Mouse (Mus musculus) hindlimb bud, embryonic 11.5 days (tissue): Measurements from ENCODE around the gene Cytl1.

ENCODE experiments used
- DNase-seq: peaks from one replicate; pipeline ENCODE4 v3.0.0-alpha.2; 2012; ENCODE audit warnings: low read depth, low spot score; ENCODE audit errors: extremely low spot score

Cytl1 gene

DNA sequence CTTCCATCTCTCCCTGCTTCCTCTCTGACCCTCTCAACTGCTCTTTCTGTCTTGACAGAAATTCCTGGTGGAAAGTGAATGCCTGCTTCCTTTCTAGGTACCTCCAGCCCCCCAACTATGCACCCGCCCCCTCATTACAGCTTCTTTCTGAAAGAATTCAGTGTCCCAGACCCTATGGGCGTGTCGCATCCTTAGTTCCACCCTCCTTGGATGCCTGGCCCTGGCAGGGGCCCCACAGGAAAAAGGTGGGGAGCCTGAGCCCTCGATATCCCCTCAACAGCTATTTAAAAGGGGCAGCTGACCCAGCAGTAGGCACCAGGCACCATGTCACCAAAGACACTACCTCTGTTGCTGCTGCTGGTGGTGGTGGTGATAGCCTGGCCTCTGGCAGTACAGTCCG lies at the start of gene Cytl1:
TSS of gene Cytl1 (plus strand) at position 296 of the 400 bp plus-strand sequence.
- no peak for DNase-seq

DNA sequence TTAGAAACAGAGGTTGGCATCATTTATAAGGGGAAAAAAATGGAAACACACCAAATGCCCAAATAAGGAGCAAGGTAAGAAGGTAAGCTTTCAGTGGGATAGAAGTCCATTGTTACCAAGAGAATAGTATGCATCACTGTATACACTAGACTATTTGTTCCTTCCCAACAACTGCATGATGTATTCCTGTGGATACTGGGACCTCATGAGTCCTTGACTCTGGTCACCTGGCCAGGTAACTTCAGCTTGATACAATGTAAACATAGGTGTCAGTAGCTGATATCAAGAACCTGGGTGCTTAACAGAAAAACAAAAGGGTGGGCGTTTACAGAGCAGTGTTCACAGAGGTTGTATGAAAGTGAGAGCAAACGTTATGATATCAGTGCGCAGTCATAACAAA lies 42.6 kb upstream of the Cytl1 start:
- DNase-seq, result no peak

- DNase-seq, result no peak
These were observed 39.5 kb upstream of the Cytl1 start for GRCm38 (mm10) chr5:37695773-37696172.

- DNase-seq, result no peak
These were observed 38.0 kb upstream of the Cytl1 start for GRCm38 (mm10) chr5:37697286-37697685.

DNA sequence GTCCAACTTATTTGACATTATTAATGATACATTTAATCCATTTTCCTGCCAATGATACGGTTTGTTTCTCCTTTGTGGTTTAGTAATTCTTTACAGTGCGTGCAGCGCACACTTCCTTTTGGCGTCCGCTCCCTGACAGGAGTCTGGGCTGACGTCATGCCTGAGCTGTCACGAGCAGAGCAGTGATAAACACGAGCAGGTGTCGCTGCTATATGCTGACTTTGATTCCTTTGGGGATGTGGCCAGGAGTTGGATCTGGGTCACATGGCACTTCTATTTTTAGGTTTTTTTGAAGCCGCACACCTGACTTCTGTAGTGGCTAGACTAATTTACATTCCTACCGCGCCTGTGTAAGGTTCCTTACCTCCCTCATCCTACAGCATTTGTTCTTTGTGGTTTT lies 35.6 kb upstream of the Cytl1 start:
- no peak for DNase-seq

- DNase-seq, result no peak
These were observed 30.4 kb upstream of the Cytl1 start for GRCm38 (mm10) chr5:37704962-37705361.

DNA sequence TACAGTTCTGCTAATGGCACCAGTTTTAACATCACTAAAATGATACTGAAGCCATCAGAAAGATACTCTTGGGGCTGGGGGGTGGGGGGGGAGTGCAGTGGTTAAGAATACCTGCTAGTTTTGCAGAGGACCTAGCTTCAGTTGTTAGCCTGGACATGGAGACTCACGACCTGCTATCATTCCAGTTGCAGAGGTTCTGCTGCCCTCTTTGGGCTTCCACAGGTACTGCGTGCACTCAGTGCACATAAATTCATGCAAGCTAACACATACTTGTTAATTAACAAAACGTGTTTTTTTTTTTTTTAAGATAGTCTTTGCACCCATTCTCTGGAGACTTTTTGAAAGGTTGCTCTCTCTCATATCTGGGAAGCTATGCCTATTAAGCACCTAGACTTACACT lies 27.2 kb upstream of the Cytl1 start:
- DNase-seq, result no peak

DNA sequence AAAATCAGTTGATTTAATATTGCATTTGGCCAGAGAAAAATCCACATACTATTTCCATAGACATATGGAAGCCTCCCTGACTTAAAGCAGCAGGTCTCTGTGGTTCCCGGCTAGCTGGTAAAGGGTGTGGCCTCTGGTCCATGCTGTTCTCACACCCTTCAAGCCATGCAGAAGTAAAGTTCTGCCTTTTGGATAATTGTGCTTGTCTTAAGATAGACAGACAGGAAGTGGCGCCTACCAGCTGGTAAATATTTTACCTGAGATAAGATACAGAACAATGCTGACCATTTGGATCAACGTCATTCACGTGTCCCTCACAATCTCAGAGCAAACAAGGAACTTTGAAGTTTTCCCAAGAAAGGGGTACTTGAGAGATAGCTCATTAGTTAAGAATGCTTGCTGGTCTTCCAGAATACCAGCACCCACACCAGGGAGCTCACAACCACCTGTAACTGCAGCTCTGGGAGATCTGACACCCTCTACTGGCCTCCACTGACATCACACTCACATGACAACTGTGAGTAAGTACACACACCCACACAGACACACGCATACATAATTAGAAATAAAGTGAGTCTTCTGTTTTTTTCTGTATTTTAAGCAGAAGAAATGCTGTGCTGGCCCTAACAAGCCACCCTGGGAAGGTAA lies 25.9 kb upstream of the Cytl1 start:
- DNase-seq, result no peak

GRCm38 (mm10) chr5:37716505-37717372 lies 18.6 kb upstream of the Cytl1 start, which contains the start of gene Stk32b:
TSS of gene Stk32b (minus strand) at chr5:37717171.
- no peak for DNase-seq

DNA sequence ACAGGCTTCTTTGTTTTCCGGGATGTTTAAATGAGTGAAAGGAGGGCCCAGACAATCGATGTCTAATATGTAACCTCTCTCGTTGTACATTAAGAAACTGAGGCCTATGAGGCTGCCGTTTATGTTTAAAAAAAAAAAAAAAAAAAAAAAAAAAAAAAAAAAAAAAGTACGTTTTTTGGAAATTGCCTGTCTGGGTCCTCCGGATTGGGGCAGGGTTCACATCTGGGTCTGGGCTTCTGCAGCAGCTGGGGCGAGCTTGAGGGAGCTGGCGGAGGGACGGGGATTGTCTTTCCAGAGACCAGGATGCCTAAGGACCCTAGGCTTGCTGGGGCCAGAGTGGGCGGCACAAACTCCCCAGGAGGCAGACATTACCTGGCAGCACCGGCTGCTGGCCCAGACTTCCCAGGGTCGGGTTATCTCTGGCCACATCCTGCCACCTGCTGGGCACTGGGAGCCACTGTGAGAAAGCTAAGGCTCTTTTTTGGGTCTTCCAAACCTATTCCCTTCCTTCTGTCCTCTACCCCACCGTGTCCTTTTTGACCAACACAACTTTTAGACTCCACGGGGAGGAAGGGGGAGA lies 17.8 kb upstream of the Cytl1 start:
- no peak for DNase-seq

- DNase-seq, result no peak
These were observed 14.6 kb upstream of the Cytl1 start for GRCm38 (mm10) chr5:37720670-37721069.

GRCm38 (mm10) chr5:37725220-37725886 lies 10.0 kb upstream of the Cytl1 start:
- no peak for DNase-seq

DNA sequence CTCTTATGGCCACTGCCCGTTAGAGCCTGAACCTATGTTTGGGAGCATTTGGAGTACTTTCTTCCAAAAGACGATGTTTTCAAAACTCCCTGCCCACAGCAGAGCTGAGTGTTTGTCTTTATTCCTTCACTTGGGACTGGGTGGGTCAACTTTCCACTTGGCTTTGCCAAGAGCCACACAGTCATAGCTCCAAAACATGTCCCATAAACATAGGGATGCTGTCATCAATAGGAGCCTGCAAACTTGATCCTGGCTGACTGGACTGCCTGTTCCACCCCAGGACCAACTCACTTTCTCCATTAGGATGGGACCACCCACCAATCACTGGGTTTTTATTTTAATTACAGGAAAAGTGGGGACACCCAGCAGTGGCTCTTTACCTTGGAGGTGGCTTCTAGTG lies 4.5 kb upstream of the Cytl1 start:
- DNase-seq, result no peak

GRCm38 (mm10) chr5:37736213-37736612 lies 894 bp downstream of the Cytl1 start:
- no peak for DNase-seq

GRCm38 (mm10) chr5:37743889-37744707 lies 8.8 kb downstream of the Cytl1 start:
- DNase-seq, result no peak

- DNase-seq, result peak; percentile 67
These were observed 17.0 kb downstream of the Cytl1 start for GRCm38 (mm10) chr5:37752027-37752967.

DNA sequence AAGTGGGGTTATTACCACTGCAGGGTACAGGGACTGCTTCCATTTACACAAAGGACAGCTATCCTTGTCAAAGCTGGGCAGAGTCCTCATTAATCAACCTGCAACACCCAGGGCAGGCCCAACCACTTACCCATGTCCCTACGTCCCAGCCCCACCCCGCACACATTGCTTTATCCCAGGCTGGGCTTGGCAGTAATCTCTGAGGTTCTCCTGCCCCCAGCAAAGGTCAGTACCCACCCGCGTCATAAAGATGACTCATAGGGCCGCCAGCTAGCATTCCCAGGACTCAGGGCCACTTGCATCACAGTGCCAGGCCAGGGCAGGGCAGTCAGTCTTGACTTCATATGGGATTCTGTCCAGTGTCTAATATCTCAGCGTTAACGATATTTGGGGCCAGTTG lies 18.0 kb downstream of the Cytl1 start:
- no peak for DNase-seq

DNA sequence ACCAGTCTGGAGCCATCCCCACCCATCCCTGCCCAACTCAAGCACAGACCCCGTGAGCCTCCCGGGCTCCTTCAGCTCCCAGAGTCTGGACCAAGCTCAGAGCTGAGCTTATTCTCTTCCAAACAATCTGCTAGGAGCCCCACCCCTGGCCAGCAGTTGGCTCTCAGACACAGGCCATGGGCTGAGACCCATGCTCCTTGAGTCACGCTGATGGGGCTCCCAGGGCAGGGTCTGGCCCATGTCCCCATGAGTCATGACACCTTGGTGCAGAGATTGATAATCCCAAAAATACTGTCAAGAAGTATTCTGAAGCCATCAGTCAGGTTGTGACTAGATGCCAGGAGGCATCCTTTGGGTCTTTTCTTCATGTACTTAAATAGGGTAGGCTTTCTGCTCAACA lies 26.7 kb downstream of the Cytl1 start:
- no peak for DNase-seq

DNA sequence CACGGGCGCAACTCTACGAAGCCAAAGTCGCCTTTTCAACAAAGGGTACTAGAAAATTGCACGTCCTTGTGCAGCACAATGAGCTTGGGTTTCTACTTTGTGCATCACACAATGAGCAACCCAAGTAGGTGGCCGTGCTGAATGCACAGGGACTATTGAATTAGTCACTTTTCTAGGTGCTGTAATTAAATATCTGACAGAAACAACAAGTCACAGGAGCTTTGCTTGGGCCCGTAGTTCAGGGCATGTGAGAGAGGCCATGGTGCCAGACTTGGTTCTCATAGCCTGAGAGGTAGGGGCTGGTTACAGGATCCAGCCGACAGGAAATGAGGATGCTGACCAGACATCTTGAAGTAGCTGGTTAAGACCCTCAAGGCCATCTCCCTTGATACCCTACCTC lies 30.5 kb downstream of the Cytl1 start:
- no peak for DNase-seq

GRCm38 (mm10) chr5:37767231-37767630 lies 31.9 kb downstream of the Cytl1 start:
- DNase-seq, result no peak
